Mouse (Mus musculus): Measurements from ENCODE around the gene Cdx2. TPM values are rescaled to one million over a fixed set of nuclear protein-coding genes. Genes with fewer than 3 reads are reported as not detected.

Gene Cdx2
- not detected for total RNA-seq (2021)

- no peak for DNase-seq (ENCODE audit: low spot score)
- intact Hi-C loops (cut with DNase I), result no loop called here
Observed at GRCm38 (mm10) chr5:147306638-147307397, at the start of gene Cdx2. Gene Cdx2 (minus strand): TSS chr5:147307270.

- no peak for DNase-seq (ENCODE audit: low spot score)
- intact Hi-C loops (cut with DNase I), result no loop called here
Observed at GRCm38 (mm10) chr5:147356260-147357055, 49.4 kb upstream of the Cdx2 start.

GRCm38 (mm10) chr5:147355788-147356187 lies 48.7 kb upstream of the Cdx2 start:
- no peak for DNase-seq (ENCODE audit: low spot score)
- intact Hi-C loops (cut with DNase I), result no loop called here

- no peak for DNase-seq (ENCODE audit: low spot score)
- intact Hi-C loops (cut with DNase I), result no loop called here
Observed at GRCm38 (mm10) chr5:147354985-147355384, 47.9 kb upstream of the Cdx2 start.

- intact Hi-C loops (cut with DNase I), result no loop called here
- DNase-seq (ENCODE audit: low spot score), result no peak
Observed at GRCm38 (mm10) chr5:147354161-147354780, 47.2 kb upstream of the Cdx2 start.

- no peak for DNase-seq (ENCODE audit: low spot score)
- intact Hi-C loops (cut with DNase I), result no loop called here
Observed at GRCm38 (mm10) chr5:147351931-147352330, 44.9 kb upstream of the Cdx2 start.

GRCm38 (mm10) chr5:147345981-147346380 lies 38.9 kb upstream of the Cdx2 start:
- no peak for DNase-seq (ENCODE audit: low spot score)
- intact Hi-C loops (cut with DNase I), result no loop called here

GRCm38 (mm10) chr5:147343904-147344303 lies 36.8 kb upstream of the Cdx2 start:
- no peak for DNase-seq (ENCODE audit: low spot score)
- intact Hi-C loops (cut with DNase I), result no loop called here

GRCm38 (mm10) chr5:147342901-147343300 lies 35.8 kb upstream of the Cdx2 start:
- intact Hi-C loops (cut with DNase I), result no loop called here

GRCm38 (mm10) chr5:147340741-147341414 lies 33.8 kb upstream of the Cdx2 start:
- no peak for DNase-seq (ENCODE audit: low spot score)
- intact Hi-C loops (cut with DNase I), result no loop called here

More at GRCm38 (mm10) chr5:147342901-147343300, 35.8 kb upstream of the Cdx2 start:
- no peak for DNase-seq (ENCODE audit: low spot score)

GRCm38 (mm10) chr5:147339560-147339959 lies 32.5 kb upstream of the Cdx2 start:
- DNase-seq (ENCODE audit: low spot score), result no peak
- intact Hi-C loops (cut with DNase I), result no loop called here

GRCm38 (mm10) chr5:147338967-147339366 lies 31.9 kb upstream of the Cdx2 start:
- DNase-seq (ENCODE audit: low spot score), result no peak
- intact Hi-C loops (cut with DNase I), result no loop called here

- intact Hi-C loops (cut with DNase I), result no loop called here
- DNase-seq (ENCODE audit: low spot score), result no peak
Observed at GRCm38 (mm10) chr5:147332711-147333110, 25.6 kb upstream of the Cdx2 start.

- no peak for DNase-seq (ENCODE audit: low spot score)
Observed at GRCm38 (mm10) chr5:147331547-147331946, 24.5 kb upstream of the Cdx2 start.

GRCm38 (mm10) chr5:147329946-147330345 lies 22.9 kb upstream of the Cdx2 start:
- intact Hi-C loops (cut with DNase I), result no loop called here
- DNase-seq (ENCODE audit: low spot score), result no peak

More at GRCm38 (mm10) chr5:147331547-147331946, 24.5 kb upstream of the Cdx2 start:
- intact Hi-C loops (cut with DNase I), result no loop called here

- intact Hi-C loops (cut with DNase I), result no loop called here
- no peak for DNase-seq (ENCODE audit: low spot score)
Observed at GRCm38 (mm10) chr5:147327636-147328035, 20.6 kb upstream of the Cdx2 start.

- intact Hi-C loops (cut with DNase I), result no loop called here
- DNase-seq (ENCODE audit: low spot score), result no peak
Observed at GRCm38 (mm10) chr5:147325931-147326330, 18.9 kb upstream of the Cdx2 start.

GRCm38 (mm10) chr5:147323237-147323917 lies 16.3 kb upstream of the Cdx2 start:
- intact Hi-C loops (cut with DNase I), result no loop called here
- DNase-seq (ENCODE audit: low spot score), result peak; percentile 15

- intact Hi-C loops (cut with DNase I), result no loop called here
Observed at GRCm38 (mm10) chr5:147322183-147322582, 15.1 kb upstream of the Cdx2 start, which contains the start of gene Urad. Gene Urad (minus strand): TSS chr5:147322440.

More at GRCm38 (mm10) chr5:147322183-147322582, 15.1 kb upstream of the Cdx2 start, which contains the start of gene Urad:
- no peak for DNase-seq (ENCODE audit: low spot score)
